Mouse (Mus musculus) C2C12 (cell line): Measurements from ENCODE around the gene Ppp2r5c.

Experiments
- CTCF ChIP-seq: IDR thresholded peaks from one replicate; pipeline ENCODE4 v1.5.1; 2011; ENCODE audit not compliant: control insufficient read depth, insufficient read depth, insufficient read length
- MAX ChIP-seq: IDR thresholded peaks from one replicate; pipeline ENCODE4 v1.6.1; 2011; ENCODE audit warnings: mild to moderate bottlenecking, control low read depth

GRCm38 (mm10) chr12:110498283-110499224 lies 51.6 kb downstream of the Ppp2r5c start:
- no peak for TF ChIP-seq CTCF
- TF ChIP-seq MAX, result no peak
